Mouse (Mus musculus) thymus, adult 2 months (tissue): ENCODE data around the gene Alpk3.

Experiments
- CTCF ChIP-seq: fragments of 200-500 bp; IDR thresholded peaks from 2 replicates; pipeline ENCODE4 v1.5.1; 2012; ENCODE audit warnings: mild to moderate bottlenecking, control low read depth, low read length, moderate library complexity, borderline replicate concordance; ENCODE audit not compliant: control insufficient read depth, poor library complexity, insufficient read depth; ENCODE audit errors: extremely low read depth
- POLR2A ChIP-seq: fragments of 200-500 bp; IDR thresholded peaks from 2 replicates; pipeline ENCODE4 v1.6.1; 2012; ENCODE audit warnings: mild to moderate bottlenecking, low read length, control low read depth, moderate library complexity; ENCODE audit not compliant: control insufficient read depth, poor library complexity, insufficient read depth; ENCODE audit errors: extremely low read depth

DNA sequence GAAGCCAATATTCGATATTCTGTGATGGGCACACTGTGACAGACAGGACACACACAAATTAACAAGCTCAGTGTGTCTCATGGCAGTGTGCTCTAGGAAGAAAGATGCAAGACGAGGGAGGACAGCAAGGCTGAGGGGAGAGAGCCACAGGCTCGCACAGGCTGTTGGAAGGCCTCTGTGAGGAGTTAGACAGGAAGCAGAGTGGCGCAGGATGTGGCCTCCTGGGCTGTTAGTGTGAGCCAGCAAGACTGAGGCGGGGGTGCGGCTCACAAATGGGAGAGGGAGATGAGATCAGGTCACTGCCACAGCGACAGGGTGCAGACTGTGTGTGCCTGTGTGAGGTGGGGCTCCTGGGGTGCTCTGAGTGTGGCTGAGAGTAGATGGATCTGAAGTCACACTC is 17.9 kb downstream of the Alpk3 start:
- no peak for TF ChIP-seq POLR2A
- 0 out of 2 replicates have a peak, but pooled peaks have one; percentile 38 for TF ChIP-seq CTCF
